ENCODE assay signal across 17 mouse cellular contexts in the genomic region with DNA sequence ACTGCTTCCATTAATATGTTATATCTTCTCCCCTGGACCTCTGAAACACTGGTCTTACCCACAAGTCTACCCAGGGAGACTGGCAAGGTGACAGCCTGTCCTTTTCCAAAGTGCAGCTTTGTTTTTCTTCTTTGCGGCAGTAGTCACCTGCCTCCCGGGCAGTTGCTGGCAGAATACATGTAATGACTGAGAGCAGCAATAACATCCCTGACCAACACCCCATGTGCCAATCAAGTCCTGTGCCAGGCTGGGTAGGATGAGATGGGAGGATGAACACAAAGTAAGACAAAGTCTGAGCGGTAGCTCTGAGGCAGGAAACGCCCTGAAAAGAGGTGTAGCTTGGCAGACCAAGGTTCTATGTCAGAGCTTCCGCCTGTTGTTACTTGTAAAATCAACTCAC.
"Had no signal": no experiment of that assay in that cellular context is flagged by ENCODE, and none has a peak within 500 bp of the region (broad histone marks: within the 10 kb centered on the region; RNA-seq: fewer than 3 reads in every experiment).

No protein-coding gene starts in this region.

- H3K4me3 ChIP-seq: neural tube, embryonic 12.5 days; neural tube, embryonic 13.5 days; neural tube, embryonic 15.5 days; stomach, embryonic 15.5 days had no signal

- H3K27ac ChIP-seq: neural tube, embryonic 12.5 days; neural tube, embryonic 13.5 days; neural tube, embryonic 15.5 days; stomach, embryonic 15.5 days; stomach, postnatal 0 days had no signal

- DNase-seq: retina, postnatal 1 day; right cerebral cortex, adult 18-20 months; right cerebral cortex, postnatal 14 days; right cerebral cortex, postnatal 25 days; right cerebral cortex, postnatal 4 days; spleen, adult 18-20 months; thymus, adult 18-20 months; thymus, adult 2 months; thymus, postnatal 14 days; thymus, postnatal 25 days; thymus, postnatal 36 days; thymus, postnatal 4 days had no signal
